Mouse (Mus musculus) lung, postnatal 0 days (tissue): ENCODE measurements around the gene Scly.

ENCODE experiments used
- CTCF ChIP-seq: IDR thresholded peaks from 2 replicates; pipeline ENCODE4 v1.5.1; 2016; ENCODE audit warnings: antibody characterized with exemption, mild to moderate bottlenecking
- EP300 ChIP-seq: IDR thresholded peaks from 2 replicates; pipeline ENCODE4 v1.6.1; 2016; ENCODE audit warnings: antibody characterized with exemption, mild to moderate bottlenecking, control low read depth

- no peak for TF ChIP-seq CTCF
- no peak for TF ChIP-seq EP300
Observed at GRCm38 (mm10) chr1:91259794-91260193, 38.3 kb upstream of the Scly start.
